Comparison of ENCODE assay signal across 11 mouse cellular contexts in the genomic region with DNA sequence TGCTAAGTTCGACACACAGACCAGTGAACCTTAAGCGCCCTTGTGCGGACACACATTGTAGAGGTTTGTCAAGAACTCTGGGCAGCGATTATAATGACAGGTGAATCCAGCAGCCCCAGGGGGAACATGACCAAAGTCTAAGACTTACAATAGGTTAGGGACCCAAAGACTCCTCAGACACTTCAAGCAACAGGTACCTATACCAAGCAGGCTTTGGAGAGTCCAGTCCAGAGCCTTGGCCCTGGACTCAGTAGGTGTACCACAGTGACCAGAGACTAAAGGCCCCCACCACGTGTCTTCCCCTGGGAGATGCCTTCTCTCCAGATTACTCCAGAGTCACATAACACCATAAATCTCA. TPM values are rescaled to one million over a fixed set of nuclear protein-coding genes. Genes with fewer than 3 reads are reported as not detected.
DNase-seq lines count a peak whose midpoint lies in the region; ATAC-seq lines count a peak whose summit lies in the region.
"Had no signal": no experiment of that assay in that cellular context is flagged by ENCODE, and none has a peak within 500 bp of the region (broad histone marks: within the 10 kb centered on the region; RNA-seq: fewer than 3 reads in every experiment).

No protein-coding gene starts in this region.

- peaks cover 33% of the 10 kb centered on the region for H3K4me1 ChIP-seq in liver, embryonic 12.5 days
- peaks cover 42% of the 10 kb centered on the region for H3K4me1 ChIP-seq in forebrain, embryonic 15.5 days
- H3K4me1 ChIP-seq in kidney, embryonic 16.5 days (ENCODE audit: insufficient read depth, low read length): peaks cover 47% of the 10 kb centered on the region
- H3K4me1 ChIP-seq in neural tube, embryonic 14.5 days (ENCODE audit: control insufficient read depth, insufficient read depth, low read length): peaks cover 27% of the 10 kb centered on the region

- no peak overlapping the region for H3K4me3 ChIP-seq in liver, embryonic 12.5 days
- H3K4me3 ChIP-seq in forebrain, embryonic 15.5 days: no peak overlapping the region
- no peak overlapping the region; the same call in 1 of the 2 replicates for H3K4me3 ChIP-seq in kidney, embryonic 16.5 days (ENCODE audit: low read length)
- no peak overlapping the region for H3K4me3 ChIP-seq in neural tube, embryonic 14.5 days (ENCODE audit: low read depth, low read length)

- no peak for ATAC-seq in liver, embryonic 12.5 days
- no peak for ATAC-seq in forebrain, embryonic 15.5 days (replicated peaks)
- no peak for ATAC-seq in kidney, embryonic 16.5 days (ENCODE audit: low FRiP score, low TSS enrichment)
- ATAC-seq in neural tube, embryonic 14.5 days (ENCODE audit: low read depth): no peak

- no peak overlapping the region for H3K27ac ChIP-seq in liver, embryonic 12.5 days
- no peak overlapping the region for H3K27ac ChIP-seq in forebrain, embryonic 15.5 days (replicated peaks)
- H3K27ac ChIP-seq in kidney, embryonic 16.5 days (ENCODE audit: low read length): peak overlapping the region; percentile 84
- no peak overlapping the region for H3K27ac ChIP-seq in neural tube, embryonic 14.5 days (ENCODE audit: low read depth, low read length)

- peaks cover 81% of the 10 kb centered on the region for H3K27me3 ChIP-seq in liver, embryonic 12.5 days (replicated peaks)
- H3K27me3 ChIP-seq in forebrain, embryonic 15.5 days: no peaks in the 10 kb centered on the region
- no peaks in the 10 kb centered on the region for H3K27me3 ChIP-seq in kidney, embryonic 16.5 days (ENCODE audit: insufficient read depth, low read length)
- H3K27me3 ChIP-seq in neural tube, embryonic 14.5 days (ENCODE audit: control insufficient read depth, insufficient read depth, low read length): no peaks in the 10 kb centered on the region

- DNase-seq in liver: no peak
- no peak for DNase-seq in frontal cortex, postnatal 36 days (ENCODE audit: low spot score in 2 of 2)
- DNase-seq in spleen, postnatal 10 days (ENCODE audit: low spot score in 2 of 2): no peak
- DNase-seq: lung, adult 18-20 months had no signal

- no peak overlapping the region for H3K9ac ChIP-seq in liver, embryonic 12.5 days
- no peak overlapping the region for H3K9ac ChIP-seq in forebrain, embryonic 15.5 days (replicated peaks)
- peak overlapping the region; percentile 78 for H3K9ac ChIP-seq in kidney, embryonic 16.5 days (replicated peaks; ENCODE audit: low read length)
- H3K9ac ChIP-seq in neural tube, embryonic 14.5 days (replicated peaks; ENCODE audit: low read depth, low read length): no peak overlapping the region

- no peaks in the 10 kb centered on the region for H3K36me3 ChIP-seq in liver, embryonic 12.5 days
- no peaks in the 10 kb centered on the region for H3K36me3 ChIP-seq in forebrain, embryonic 15.5 days
- H3K36me3 ChIP-seq in kidney, embryonic 16.5 days (ENCODE audit: insufficient read depth, low read length): no peaks in the 10 kb centered on the region
- H3K36me3 ChIP-seq in neural tube, embryonic 14.5 days (ENCODE audit: control insufficient read depth, insufficient read depth, low read length): no peaks in the 10 kb centered on the region
- H3K36me3 ChIP-seq: G1E had no signal

- H3K4me2 ChIP-seq in liver, embryonic 12.5 days: peak overlapping the region; percentile 60; the same call in 1 of the 2 replicates
- peak overlapping the region; percentile 8; the same call in 1 of the 2 replicates for H3K4me2 ChIP-seq in forebrain, embryonic 15.5 days (replicated peaks)
- peak overlapping the region; percentile 73; the same call in 1 of the 2 replicates for H3K4me2 ChIP-seq in kidney, embryonic 16.5 days (replicated peaks; ENCODE audit: low read depth, low read length)
- peak overlapping the region; percentile 97 for H3K4me2 ChIP-seq in neural tube, embryonic 14.5 days (ENCODE audit: low read depth, low read length)

- WGBS in liver, embryonic 12.5 days (ENCODE audit: insufficient replicate concordance): 65% methylated on average over 5 of the region's 5 CpGs
- WGBS in forebrain, embryonic 15.5 days: 40% methylated on average over 5 of the region's 5 CpGs
- WGBS in kidney, embryonic 16.5 days: 55% methylated on average over 5 of the region's 5 CpGs
- WGBS in neural tube, embryonic 14.5 days: 57% methylated on average over 5 of the region's 5 CpGs

- H3K9me3 ChIP-seq in liver, embryonic 12.5 days (replicated peaks): no peaks in the 10 kb centered on the region
- no peaks in the 10 kb centered on the region for H3K9me3 ChIP-seq in forebrain, embryonic 15.5 days
- no peaks in the 10 kb centered on the region for H3K9me3 ChIP-seq in kidney, embryonic 16.5 days (ENCODE audit: low read length)
- H3K9me3 ChIP-seq in neural tube, embryonic 14.5 days (ENCODE audit: control insufficient read depth, low read length): no peaks in the 10 kb centered on the region
- H3K9me3 ChIP-seq: G1E had no signal

RNA-seq across cellular contexts. Expression of gene A930004D18Rik, which starts 5.0 kb away (rescaled TPM):
- 2.7 and 2.8 TPM in 2 replicates for polyA plus RNA-seq in liver, embryonic 12.5 days (2016; fragmentation: Nextera tagmentation; extraction: Ambion mirVana)
- 14.7 and 16.6 TPM in 2 replicates for polyA plus RNA-seq in forebrain, embryonic 15.5 days (2015; fragmentation: Nextera tagmentation; extraction: Ambion mirVana)
- 14.1 and 16.2 TPM in 2 replicates for polyA plus RNA-seq in kidney, embryonic 16.5 days (2015; fragmentation: Nextera tagmentation; extraction: Ambion mirVana)
- polyA plus RNA-seq in neural tube, embryonic 14.5 days (2014; fragmentation: Nextera tagmentation; extraction: Ambion mirVana): 8.2 and 8.6 TPM in 2 replicates
- polyA plus RNA-seq: erythroblast, embryonic 14.5 days had no signal

RNA-seq across cellular contexts. Expression of gene Skida1, which starts 16.3 kb away (rescaled TPM):
- polyA plus RNA-seq in liver, embryonic 12.5 days (2016; fragmentation: Nextera tagmentation; extraction: Ambion mirVana): 1.0 and 1.2 TPM in 2 replicates
- polyA plus RNA-seq in forebrain, embryonic 15.5 days (2015; fragmentation: Nextera tagmentation; extraction: Ambion mirVana): 10.9 and 13.8 TPM in 2 replicates
- 8.8 and 9.2 TPM in 2 replicates for polyA plus RNA-seq in kidney, embryonic 16.5 days (2015; fragmentation: Nextera tagmentation; extraction: Ambion mirVana)
- polyA plus RNA-seq in neural tube, embryonic 14.5 days (2014; fragmentation: Nextera tagmentation; extraction: Ambion mirVana): 3.9 and 5.3 TPM in 2 replicates
- polyA plus RNA-seq: erythroblast, embryonic 14.5 days had no signal

RNA-seq across cellular contexts. Expression of gene Mllt10, which starts 22.5 kb away (rescaled TPM):
- polyA plus RNA-seq in liver, embryonic 12.5 days (2016; fragmentation: Nextera tagmentation; extraction: Ambion mirVana): 39.2 and 40.1 TPM in 2 replicates
- 61.9 and 66.3 TPM in 2 replicates for polyA plus RNA-seq in forebrain, embryonic 15.5 days (2015; fragmentation: Nextera tagmentation; extraction: Ambion mirVana)
- polyA plus RNA-seq in kidney, embryonic 16.5 days (2015; fragmentation: Nextera tagmentation; extraction: Ambion mirVana): 63.4 and 73.6 TPM in 2 replicates
- polyA plus RNA-seq in neural tube, embryonic 14.5 days (2014; fragmentation: Nextera tagmentation; extraction: Ambion mirVana): 34.6 and 36.5 TPM in 2 replicates

RNA-seq across cellular contexts. Expression of gene H2al2a, which starts 35.8 kb away (rescaled TPM):
- polyA plus RNA-seq in liver, embryonic 12.5 days (2016; fragmentation: Nextera tagmentation; extraction: Ambion mirVana): not detected in 2 replicates
- not detected in 2 replicates for polyA plus RNA-seq in forebrain, embryonic 15.5 days (2015; fragmentation: Nextera tagmentation; extraction: Ambion mirVana)
- polyA plus RNA-seq in kidney, embryonic 16.5 days (2015; fragmentation: Nextera tagmentation; extraction: Ambion mirVana): not detected in 2 replicates
- not detected in 2 replicates for polyA plus RNA-seq in neural tube, embryonic 14.5 days (2014; fragmentation: Nextera tagmentation; extraction: Ambion mirVana)
- polyA plus RNA-seq: erythroblast, embryonic 14.5 days; G1E; stomach, embryonic 16.5 days had no signal

Comparison
In these comparisons a context has a peak if more than half of its experiments do, and no peak if none do; other contexts are left out.
1. H3K4me2 ChIP-seq: peak in every context shown above with its lines; median percentile 97 in neural tube, embryonic 14.5 days; 73 in kidney, embryonic 16.5 days; 60 in liver, embryonic 12.5 days; 8 in forebrain, embryonic 15.5 days.